Mouse (Mus musculus) macrophage (primary cell): ENCODE data around the gene Gm17078. TPM values are rescaled to one million over a fixed set of nuclear protein-coding genes. Genes with fewer than 3 reads are reported as not detected.
"Not testable (repeated sequence)": the region's sequence is repeated elsewhere in the genome, so short reads cannot be mapped to it uniquely, and the experiment has no call there.

Experiments
- H3K27ac ChIP-seq: fragments of 350-480 bp; formaldehyde crosslinking; 2 replicates; pipeline ENCODE4 v1.9.0; 2021
- H3K36me3 ChIP-seq: fragments of 350-480 bp; formaldehyde crosslinking; 2 replicates; pipeline ENCODE4 v1.9.0; 2021; ENCODE audit errors: inconsistent target
- H3K4me3 ChIP-seq: fragments of 350-480 bp; formaldehyde crosslinking; 2 replicates; pipeline ENCODE4 v1.9.0; 2021; ENCODE audit errors: inconsistent target
- H3K79me2 ChIP-seq: fragments of 350-480 bp; formaldehyde crosslinking; 2 replicates; pipeline ENCODE4 v1.9.0; 2021; ENCODE audit errors: inconsistent target
- WGBS: methylation state at CpG from one replicate; pipeline ENCODE4 v1.1.7; 2026; ENCODE audit warnings: inconsistent platforms; ENCODE audit not compliant: missing documents; 5-methylcytosine and 5-hydroxymethylcytosine counted together
- polyA plus RNA-seq: library from polyadenylated mRNA; stranded (reverse); fragments of 250-400 nt; gene quantifications from 3 replicates; pipeline ENCODE4 v1.2.4, GENCODE M21; 2018; ENCODE audit warnings: inconsistent platforms
- total RNA-seq, 78 experiments: library from RNA; depleted of rRNA; stranded (reverse); fragments of 250-400 nt; gene quantifications; 1 replicate in 9 of 78; 2 replicates in 24 of 78; 3 replicates in 43 of 78; 4 replicates in 2 of 78; pipeline ENCODE4 v1.2.4; 2018; ENCODE audit warnings: inconsistent platforms in 56 of 78

Gene Gm17078
- total RNA-seq (2018; cell fraction: chromatin; rRNA removed): not detected
- total RNA-seq (2018; cell fraction: cytosol; rRNA removed): not detected
- total RNA-seq (2018; cell fraction: nucleus; rRNA removed): not detected
- not detected in 3 replicates for polyA plus RNA-seq

DNA sequence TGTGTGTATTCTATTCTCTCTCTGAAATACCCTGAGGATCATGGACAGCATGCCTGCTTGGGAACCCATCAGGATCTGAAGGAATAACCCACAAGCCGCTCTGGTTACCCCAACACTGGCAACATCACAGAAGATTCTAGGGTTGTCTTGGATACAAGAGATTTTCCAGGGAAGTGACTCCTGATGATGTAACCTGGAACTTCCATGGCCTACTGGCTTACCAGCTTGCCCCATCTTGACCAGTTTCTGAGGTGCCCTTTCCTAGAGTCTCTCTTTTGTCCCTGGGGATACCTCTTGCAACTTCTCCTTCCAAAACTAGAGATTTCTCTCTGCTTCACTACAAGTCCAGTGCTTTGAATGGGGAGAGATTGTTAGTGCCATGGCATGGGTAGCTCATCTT is at the start of gene Gm17078:
Gene Gm17078 (minus strand): TSS at position 101 of the 400 bp plus-strand sequence.
- Histone ChIP-seq H3K36me3 (no peaks in the 10 kb centered on the region), H3K27ac (no peak within 1 kb of the TSS), H3K79me2 (no peaks in the 10 kb centered on the region), H3K4me3 (no peak within 1 kb of the TSS)
- 93% methylated on average over 1 of the region's 1 CpGs for WGBS

GRCm38 (mm10) chr14:51635566-51635965 is 24.5 kb upstream of the Gm17078 start, which contains the start of gene Gm4181:
Gm4181 (minus strand) TSS chr14:51635666.
- H3K79me2 ChIP-seq, H3K4me3 ChIP-seq, H3K27ac ChIP-seq, H3K36me3 ChIP-seq: not testable (repeated sequence)
- no CpG with 5 or more reads among the region's 1 CpGs for WGBS

DNA sequence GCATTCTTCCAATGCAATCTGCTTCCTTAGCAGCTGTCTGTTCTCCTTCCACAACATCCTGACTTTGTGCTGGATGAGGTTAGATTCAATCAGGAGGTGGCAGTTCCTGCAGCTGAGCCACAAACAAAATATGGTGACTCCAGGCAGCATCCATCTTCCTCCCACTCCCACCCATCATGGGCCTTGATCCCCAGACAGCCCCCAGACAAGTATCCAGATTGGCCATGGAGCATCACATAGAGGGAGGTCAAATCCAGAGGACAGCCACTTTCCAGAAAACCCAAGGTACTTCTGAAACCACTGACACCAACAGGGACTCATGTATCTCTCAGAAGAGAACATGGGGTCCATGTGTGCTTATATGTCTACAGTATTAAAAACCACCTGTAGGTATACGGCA is 21.3 kb upstream of the Gm17078 start:
- WGBS: no CpG with 5 or more reads among the region's 1 CpGs
- H3K4me3 ChIP-seq, H3K27ac ChIP-seq, H3K36me3 ChIP-seq, H3K79me2 ChIP-seq: not testable (repeated sequence)

DNA sequence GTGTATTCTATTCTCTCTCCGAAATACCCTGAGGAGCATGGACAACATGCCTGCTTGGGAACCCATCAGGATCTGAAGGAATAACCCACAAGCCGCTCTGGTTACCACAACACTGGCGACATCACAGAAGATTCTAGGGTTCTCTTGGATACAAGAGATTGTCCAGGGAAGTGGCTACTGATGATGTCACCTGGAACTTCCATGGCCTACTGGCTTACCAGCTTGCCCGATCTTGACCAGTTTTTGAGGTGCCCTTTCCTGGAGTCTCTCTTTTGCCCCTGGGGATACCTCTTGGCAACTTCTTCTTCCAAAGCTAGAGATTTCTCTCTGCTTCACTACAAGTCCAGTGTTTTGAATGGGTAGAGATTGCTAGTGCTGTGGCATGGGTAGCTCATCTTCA is 19.1 kb downstream of the Gm17078 start, which contains the start of gene Gm17174:
Gene Gm17174 (minus strand): TSS at position 101 of the 400 bp plus-strand sequence.
- WGBS: 100% methylated on average over 1 of the region's 4 CpGs
- not testable (repeated sequence) for H3K4me3 ChIP-seq, H3K36me3 ChIP-seq

GRCm38 (mm10) chr14:51573963-51574362 is 37.1 kb downstream of the Gm17078 start, which contains the start of gene Gm17175:
Gm17175 (minus strand) TSS chr14:51574063.
- WGBS: 100% methylated on average over 2 of the region's 2 CpGs
- not testable (repeated sequence) for H3K27ac ChIP-seq, H3K79me2 ChIP-seq, H3K4me3 ChIP-seq, H3K36me3 ChIP-seq

More for the DNA sequence above, 19.1 kb downstream of the Gm17078 start, which contains the start of gene Gm17174:
- H3K27ac ChIP-seq, H3K79me2 ChIP-seq: not testable (repeated sequence)

Other genes with a start within 250 kb of the Gm17078 start
- not detected in 3 replicates for gene Gm7247, start 249.6 kb downstream of the Gm17078 start, polyA plus RNA-seq
- gene Vmn2r88, start 200.5 kb downstream of the Gm17078 start, polyA plus RNA-seq: not detected in 3 replicates
- not detected in 3 replicates for gene Vmn2r89, start 159.5 kb downstream of the Gm17078 start, polyA plus RNA-seq
- not detected in 3 replicates for gene Gm5622, start 58.5 kb downstream of the Gm17078 start, polyA plus RNA-seq
- gene Gm17175, start 37.2 kb downstream of the Gm17078 start, polyA plus RNA-seq: not detected in 3 replicates
- gene Gm17174, start 19.2 kb downstream of the Gm17078 start, polyA plus RNA-seq: not detected in 3 replicates
- gene Gm4181, start 24.4 kb upstream of the Gm17078 start, polyA plus RNA-seq: not detected in 3 replicates
- not detected in 3 replicates for gene Gm17079, start 84.2 kb upstream of the Gm17078 start, polyA plus RNA-seq
- not detected in 3 replicates for gene Gm5800, start 105.9 kb upstream of the Gm17078 start, polyA plus RNA-seq
- not detected in 3 replicates for gene Ang4, start 162.3 kb upstream of the Gm17078 start, polyA plus RNA-seq
- not detected in 3 replicates for gene AY358078, start 188.7 kb upstream of the Gm17078 start, polyA plus RNA-seq
- 0.75 TPM in 1 of 3 replicates, not detected in the others for gene Ear6, start 242.4 kb upstream of the Gm17078 start, polyA plus RNA-seq